In genomic region chr6:37520631-37521375, GRCm38 (mm10) we compare ENCODE assay signal across 16 mouse cellular contexts. TPM values are rescaled to one million over a fixed set of nuclear protein-coding genes. Genes with fewer than 3 reads are reported as not detected.
"Had no signal": no experiment of that assay in that cellular context is flagged by ENCODE, and none has a peak within 500 bp of the region (broad histone marks: within the 10 kb centered on the region; RNA-seq: fewer than 3 reads in every experiment).

No protein-coding gene starts in this region.

- H3K36me3 ChIP-seq: limb, embryonic 13.5 days; liver, embryonic 15.5 days; midbrain, embryonic 12.5 days; neural tube, embryonic 13.5 days had no signal

- H3K27ac ChIP-seq: layer of hippocampus, adult 2 months; limb, embryonic 13.5 days; liver, embryonic 15.5 days; midbrain, embryonic 12.5 days; neural tube, embryonic 13.5 days had no signal

- H3K27me3 ChIP-seq: limb, embryonic 13.5 days; liver, embryonic 15.5 days; midbrain, embryonic 12.5 days; neural tube, embryonic 13.5 days had no signal

- ATAC-seq: intestine, postnatal 0 days; lung, postnatal 0 days; midbrain, embryonic 16.5 days had no signal

- H3K4me1 ChIP-seq: liver, embryonic 15.5 days; midbrain, embryonic 12.5 days; neural tube, embryonic 13.5 days had no signal

- H3K4me3 ChIP-seq: layer of hippocampus, adult 2 months; limb, embryonic 13.5 days; liver, embryonic 15.5 days; midbrain, embryonic 12.5 days; neural tube, embryonic 13.5 days had no signal

- H3K9me3 ChIP-seq: liver, embryonic 15.5 days; midbrain, embryonic 12.5 days had no signal

- H3K9ac ChIP-seq: limb, embryonic 13.5 days; liver, embryonic 15.5 days; midbrain, embryonic 12.5 days; neural tube, embryonic 13.5 days had no signal

- DNase-seq: left cerebral cortex, postnatal 4 days; lung, adult 2 months; right cerebral cortex, adult 18-20 months; right cerebral cortex, postnatal 4 days; spleen, adult 18-20 months; thymus, adult 18-20 months; thymus, postnatal 14 days had no signal

- H3K4me2 ChIP-seq: limb, embryonic 13.5 days; liver, embryonic 15.5 days; midbrain, embryonic 12.5 days; neural tube, embryonic 13.5 days had no signal

RNA-seq across cellular contexts. Expression of gene Akr1d1, which starts 9.2 kb away (rescaled TPM):
- polyA plus RNA-seq: limb, embryonic 13.5 days; lung, postnatal 0 days; midbrain, embryonic 12.5 days; midbrain, embryonic 16.5 days; neural tube, embryonic 13.5 days; stomach, embryonic 14.5 days had no signal
